Mouse (Mus musculus): ENCODE results near the gene Lrpap1.

DNA sequence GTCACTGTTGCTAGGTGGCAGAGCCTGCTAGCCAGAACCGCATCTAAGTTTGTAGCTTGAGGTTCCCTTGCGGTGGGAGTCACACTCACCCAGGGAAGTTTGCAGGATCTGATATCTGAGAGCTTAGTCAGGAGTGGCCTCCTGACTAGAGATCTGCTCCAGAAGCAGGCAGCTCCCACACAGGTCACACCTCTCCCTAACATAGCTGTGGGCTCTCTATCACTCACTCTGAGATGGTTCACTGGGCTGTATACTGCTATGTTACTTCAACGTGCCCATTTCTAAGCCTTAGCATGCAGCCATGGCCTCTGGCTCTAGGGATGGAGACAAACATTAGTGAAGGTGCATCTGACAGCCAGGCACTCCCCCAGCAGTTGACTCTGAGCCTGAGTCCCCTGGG, 13.9 kb downstream of the Lrpap1 start:
- TF ChIP-seq POLR2A (IDR thresholded peaks at IDR 0.05; ENCODE audit: borderline replicate concordance, extremely low read depth, insufficient read depth, insufficient read length, poor library complexity, severe bottlenecking) (no peak), CTCF (IDR thresholded peaks at IDR 0.05; ENCODE audit: borderline replicate concordance, extremely low read depth, insufficient read depth, insufficient read length) (no peak)

Data from brain, embryonic 14.5 days (tissue).